Mouse (Mus musculus): ENCODE results near the gene Slc38a1.
"Not testable (repeated sequence)": the region's sequence is repeated elsewhere in the genome, so short reads cannot be mapped to it uniquely, and the experiment has no call there.

Gene Slc38a1

DNA sequence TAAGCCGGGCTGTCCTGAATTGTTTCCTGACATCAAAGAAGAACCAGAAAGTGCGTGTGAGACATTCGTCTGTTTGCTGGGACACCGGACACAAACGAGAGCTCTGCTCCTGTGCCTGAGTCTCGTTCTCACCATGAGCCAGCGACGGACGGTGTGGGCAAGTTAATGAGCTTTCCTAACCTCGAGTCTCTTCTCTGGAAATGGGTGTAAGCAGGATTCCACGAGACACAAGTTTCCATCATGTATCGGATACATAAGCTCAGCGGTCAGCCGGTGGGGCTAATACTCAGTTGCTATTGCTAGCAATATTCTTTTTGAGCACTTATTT, 15.5 kb upstream of the Slc38a1 start:
- no peak for DNase-seq (ENCODE audit: low read depth, low spot score)

DNA sequence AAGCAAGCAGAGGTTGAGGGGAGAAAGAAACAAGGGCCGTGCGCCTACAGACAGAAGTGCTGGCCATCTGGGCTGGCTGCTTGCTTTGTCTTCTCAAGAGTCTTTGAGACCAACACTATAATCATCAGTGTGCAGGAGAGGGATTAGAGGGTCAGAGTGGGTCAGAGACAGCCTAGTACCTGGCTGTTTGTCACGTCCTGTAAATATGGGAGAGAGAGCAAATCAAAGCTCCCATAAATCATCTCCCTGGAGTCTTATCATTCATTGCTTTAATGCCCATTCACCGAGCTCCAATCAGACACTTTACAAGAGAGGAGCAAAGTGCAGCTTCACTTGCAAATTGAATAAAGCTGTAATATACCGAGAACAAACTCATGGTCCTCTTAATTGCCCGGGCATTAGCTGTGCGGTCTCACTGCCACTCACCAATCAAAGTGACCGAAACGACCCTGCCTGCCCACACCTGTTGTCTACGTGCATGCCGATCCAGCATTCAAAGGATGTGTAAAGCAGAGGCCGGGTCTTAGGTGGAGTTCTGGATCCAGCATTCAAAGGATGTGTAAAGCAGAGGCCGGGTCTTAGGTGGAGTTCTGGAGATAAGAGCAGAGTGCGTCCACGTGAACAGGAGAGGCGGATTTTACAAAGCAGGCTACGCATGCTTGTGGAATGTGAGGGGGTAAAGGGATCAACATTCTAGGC, 15.0 kb upstream of the Slc38a1 start:
- DNase-seq (ENCODE audit: low read depth, low spot score) = no peak

DNA sequence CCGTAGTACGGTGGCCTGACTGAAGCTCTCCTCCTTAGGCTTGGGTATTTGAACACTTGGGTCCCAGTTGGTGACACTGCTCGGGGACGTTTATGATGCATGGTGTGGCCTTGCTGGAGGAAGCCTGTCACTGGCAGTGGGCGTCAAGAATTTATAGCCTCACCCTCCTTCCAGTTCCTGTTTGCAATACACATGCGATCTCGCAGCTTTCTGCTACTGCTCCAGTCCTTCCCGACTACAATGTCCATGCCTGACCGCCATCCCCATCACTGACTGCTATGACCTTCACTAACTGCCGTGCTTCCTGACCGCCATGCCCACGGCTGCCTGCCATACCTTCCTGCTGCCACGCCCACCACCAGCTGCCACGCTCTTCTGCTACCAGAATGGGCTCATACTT, 12.8 kb upstream of the Slc38a1 start:
- DNase-seq (ENCODE audit: low read depth, low spot score) = no peak

DNA sequence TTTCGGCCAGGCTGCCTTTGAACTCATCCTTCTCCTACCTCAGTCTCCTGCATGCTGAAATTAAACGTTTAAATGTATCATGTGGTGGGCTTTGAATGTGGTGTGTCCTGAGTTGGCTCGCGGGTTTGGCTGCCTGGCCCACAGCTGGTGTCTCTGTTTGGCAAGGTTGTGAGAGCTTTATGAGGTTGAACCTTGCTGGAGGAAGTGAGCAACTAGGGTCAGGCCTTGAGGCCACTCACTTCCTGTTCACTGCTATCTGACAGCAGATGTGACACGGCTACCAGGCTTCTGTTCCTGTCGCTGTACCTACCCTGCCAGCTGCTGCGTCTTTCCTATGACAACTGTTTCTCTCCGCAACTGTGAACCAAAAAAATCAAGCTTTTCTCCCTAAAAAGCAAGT, 12.0 kb upstream of the Slc38a1 start:
- peak; percentile 32 for DNase-seq (ENCODE audit: low read depth, low spot score)

DNA sequence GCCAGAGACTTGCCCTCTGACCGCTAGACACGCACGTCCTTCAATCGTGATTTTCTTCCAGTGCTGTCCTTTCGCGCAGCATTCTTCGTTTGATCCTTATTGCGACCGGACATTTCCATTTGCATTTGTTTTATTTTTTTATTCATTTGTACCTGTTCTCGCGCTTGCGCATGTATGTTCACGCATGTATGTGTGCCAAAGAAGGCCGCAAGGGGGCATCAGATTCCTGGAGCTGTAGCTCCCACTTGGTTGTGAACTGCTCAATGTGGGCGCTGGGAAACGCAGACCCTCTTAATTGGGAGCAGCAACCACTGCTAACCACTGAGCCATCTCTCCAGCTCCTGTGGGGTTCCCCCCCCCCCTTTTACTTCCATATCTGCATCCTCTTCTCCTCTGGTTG, 10.3 kb upstream of the Slc38a1 start:
- DNase-seq (ENCODE audit: low read depth, low spot score) = no peak

DNA sequence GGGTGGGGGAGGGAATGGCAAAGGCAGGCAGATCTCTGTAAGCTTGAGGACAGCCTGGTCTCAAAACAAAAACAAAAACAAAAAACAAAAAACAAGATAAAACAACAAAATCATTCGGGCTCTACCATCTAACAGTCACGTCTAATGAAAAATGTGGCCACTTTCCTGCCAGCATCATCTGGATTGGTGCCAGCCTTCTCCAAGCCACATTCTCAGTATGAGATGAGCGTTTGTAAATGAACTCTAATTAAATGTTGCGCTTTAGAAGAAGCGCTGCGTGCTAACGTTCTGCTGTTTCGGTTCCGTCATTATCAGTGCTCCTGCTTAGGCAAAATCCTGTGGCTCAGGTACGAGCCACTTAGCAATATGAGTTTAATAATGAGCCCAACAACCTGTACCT, 9.8 kb upstream of the Slc38a1 start:
- no peak for DNase-seq (ENCODE audit: low read depth, low spot score)

DNA sequence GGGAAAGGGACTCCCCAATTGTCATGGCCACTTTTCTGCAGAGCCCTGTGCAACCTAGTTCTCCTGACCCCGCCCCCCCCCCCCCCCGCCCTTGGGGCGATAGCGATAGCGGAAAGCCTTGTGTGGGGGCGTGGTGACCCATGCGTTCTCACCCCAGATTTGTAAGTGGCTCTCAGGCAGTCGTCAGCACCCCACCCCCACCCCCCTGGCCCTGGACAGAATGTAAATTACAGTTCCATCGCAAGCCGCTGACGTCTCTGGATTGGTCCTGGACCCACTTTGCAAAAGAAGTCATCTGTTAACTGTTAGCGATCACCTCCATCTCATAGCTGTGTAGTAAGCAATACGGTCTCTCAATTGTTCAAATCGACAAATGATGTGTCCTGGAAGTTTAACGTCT, 4.7 kb upstream of the Slc38a1 start:
- DNase-seq (ENCODE audit: low read depth, low spot score) = no peak

DNA sequence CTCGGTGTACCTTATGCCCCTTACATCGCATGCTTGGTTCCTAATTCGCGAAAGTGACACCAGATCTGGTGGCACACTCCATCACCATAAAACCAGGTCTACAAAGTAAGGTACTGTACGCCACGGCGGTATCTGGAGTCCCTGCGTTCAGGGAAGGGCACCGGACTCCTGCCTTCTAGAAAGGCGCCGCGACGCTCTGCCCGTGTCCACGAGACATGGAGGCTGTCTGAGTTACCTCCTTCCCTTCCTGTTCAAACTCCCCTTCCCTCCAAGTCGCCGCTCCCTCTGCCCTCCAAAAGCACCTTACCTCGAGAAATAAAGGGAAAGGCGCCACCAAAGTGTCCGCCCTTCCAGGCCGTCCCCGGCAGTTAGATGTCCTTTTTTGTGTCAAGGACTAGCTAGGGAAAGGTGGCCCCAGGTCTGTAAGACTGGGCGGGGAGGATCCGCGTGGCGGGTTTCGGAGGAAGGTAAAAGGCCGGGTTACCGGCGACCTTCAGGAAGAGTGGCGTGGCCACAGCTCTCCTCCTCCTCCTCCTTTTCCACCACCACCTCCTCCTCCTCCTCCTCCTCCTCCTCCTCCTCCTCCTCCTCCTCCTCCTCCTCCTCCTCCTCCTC, 785 bp downstream of the Slc38a1 start:
- no peak for DNase-seq (ENCODE audit: low read depth, low spot score)

DNA sequence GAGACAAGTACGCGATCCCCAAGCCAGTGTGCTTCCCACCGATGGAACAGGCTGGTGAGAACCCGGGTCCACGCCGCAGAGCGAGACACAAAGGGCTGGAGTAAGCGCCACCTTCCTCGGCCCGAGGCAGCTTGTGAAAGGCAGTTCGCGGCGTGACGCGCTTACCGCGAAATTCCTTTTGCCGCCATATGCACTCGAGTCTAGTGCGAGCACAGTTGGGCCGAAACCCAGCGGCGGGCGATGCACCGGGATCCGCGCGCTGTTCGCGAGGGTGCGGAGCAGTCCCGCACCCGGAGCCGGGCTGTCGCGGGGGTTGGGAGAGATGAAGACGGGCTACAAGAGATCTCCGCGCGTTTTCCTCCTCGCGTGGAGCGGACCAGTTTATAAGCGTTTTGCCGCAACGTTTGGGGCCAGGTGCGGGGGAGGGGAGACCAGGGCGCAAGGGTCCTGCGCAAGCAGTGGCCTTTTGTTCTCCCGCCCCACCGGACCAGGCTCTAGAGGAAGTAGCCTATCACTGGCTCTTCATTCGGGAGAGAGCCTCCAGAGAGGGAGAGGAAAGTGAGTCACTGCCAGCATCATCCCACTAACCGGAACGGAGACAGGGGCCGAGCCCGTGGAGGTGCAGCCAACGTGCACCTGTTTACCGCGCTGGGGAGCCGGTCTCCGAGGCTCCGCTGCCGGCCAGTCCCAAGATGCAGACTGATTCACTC, 1.4 kb downstream of the Slc38a1 start:
- no peak for DNase-seq (ENCODE audit: low read depth, low spot score)

DNA sequence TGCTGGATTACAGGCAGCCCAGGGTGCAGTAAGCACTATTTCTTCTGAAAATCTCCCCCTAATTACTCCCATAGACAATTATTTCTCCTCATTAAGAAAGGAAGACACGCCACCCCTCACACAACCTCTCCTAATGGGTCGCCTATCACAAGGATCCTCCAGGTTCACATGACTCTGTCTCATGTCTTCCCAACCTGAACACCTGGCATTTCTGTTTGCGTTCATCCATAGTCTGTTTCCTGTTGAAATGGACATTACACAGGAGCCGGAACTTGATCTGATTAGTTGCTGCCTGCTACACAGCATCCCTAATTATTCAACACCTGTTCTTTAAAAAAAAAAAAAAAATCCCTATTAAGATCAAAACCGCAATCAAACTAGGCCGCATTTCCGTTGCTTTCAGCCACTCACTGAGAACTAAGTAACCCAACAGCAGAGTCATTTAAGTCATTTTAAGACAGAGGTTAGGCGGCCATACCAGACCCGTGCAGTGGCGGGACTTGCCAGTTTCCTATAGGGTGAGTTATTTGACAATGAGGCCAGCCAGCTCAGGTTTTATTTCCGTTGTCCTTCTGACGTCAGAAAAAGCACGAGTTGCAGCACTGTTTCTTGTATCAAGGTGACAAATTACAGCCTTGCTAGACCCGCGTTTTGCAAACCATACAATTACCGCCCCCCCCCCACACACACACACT, 2.3 kb downstream of the Slc38a1 start:
- no peak for DNase-seq (ENCODE audit: low read depth, low spot score)

DNA sequence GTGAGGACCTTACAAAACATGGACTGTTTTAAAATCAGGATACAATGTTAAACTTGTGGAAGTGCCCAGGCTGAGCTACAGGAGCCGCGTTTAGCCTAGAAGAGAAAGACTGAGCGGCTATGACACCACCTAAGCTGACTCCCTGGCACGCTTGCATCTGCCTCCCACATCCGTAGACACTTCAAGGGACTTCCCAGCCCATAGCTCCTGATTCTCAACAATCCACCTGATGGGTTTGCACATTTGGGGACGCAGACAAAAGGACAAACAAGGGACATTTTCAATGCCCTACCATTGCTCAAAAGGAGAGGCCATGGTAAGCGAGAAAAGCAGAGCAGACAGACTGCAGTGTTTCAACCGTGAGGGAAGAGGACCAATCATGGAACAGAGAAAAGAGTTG, 3.1 kb downstream of the Slc38a1 start:
- DNase-seq (ENCODE audit: low read depth, low spot score) = no peak

DNA sequence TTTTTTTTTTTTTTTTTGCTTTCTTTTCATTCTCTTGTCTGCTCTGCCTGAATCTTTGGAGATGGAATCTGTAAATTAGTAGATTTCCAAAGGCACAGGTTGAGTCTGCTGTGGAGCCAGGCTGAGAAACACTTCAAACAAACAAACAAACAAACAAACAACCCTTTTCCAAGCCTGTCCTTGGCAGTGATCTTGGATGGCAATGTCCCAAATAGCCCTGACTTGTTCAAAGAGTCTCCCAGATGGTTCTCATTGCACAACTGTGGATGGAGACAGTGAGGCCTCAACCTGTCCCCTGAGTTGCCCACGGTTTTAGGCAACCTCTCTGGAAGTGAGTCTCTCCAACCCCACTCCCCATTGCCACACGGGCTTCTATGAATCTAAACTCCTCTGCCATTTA, 4.1 kb downstream of the Slc38a1 start:
- no peak for DNase-seq (ENCODE audit: low read depth, low spot score)

DNA sequence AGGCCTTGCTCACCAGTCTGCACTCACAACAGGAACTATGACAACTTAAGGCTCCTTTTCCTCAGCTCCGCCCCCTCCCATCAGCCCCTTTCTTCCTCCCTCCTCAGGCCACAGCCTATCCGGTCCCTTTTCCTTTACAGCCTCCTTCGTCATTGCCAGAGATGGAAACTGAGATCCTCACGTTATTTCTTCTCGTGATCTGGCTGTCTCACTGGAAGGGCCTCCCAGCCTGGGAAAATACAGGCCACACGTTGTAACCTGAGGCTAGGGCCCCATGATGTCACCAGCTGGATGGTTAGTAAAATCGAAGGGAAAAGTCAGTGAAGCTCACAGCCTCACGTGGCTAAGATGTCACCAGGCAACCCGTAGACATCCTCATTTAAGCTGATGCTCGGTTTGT, 4.5 kb downstream of the Slc38a1 start:
- DNase-seq (ENCODE audit: low read depth, low spot score) = no peak

DNA sequence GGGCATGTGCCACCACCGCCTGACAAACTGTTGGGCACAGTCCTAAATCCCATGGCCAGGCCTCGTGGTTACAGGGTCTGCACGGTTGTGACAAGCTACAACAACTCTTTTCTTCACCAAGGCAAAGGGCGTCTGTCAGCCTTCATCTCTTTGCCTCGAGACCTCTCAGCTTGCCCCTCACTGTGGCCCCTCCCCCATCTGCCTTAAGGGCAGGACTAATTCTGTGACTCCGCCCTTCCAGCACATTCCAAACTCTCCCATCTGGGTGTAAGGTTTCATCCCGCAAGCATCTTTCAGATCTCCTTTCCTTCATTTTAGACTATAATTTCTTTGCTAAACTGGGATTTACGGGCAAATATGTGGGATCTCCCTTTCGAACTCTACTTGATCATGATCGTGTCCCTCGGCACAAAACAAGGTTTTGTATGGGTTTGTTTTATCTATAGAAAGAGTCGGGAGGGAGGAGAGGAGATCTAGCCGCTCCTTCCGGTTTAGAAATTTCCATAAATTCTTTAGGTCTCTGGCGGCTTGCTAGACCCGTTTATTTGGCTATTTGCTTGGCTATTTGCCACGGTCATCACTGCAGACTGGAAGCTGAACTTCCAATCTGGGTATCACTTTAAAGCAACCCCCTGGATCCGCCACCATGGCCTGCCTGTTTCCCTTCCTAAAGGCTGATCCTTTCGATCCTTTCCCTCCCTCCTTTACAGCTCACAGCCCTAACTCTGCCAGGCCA, 7.9 kb downstream of the Slc38a1 start:
- no peak for DNase-seq (ENCODE audit: low read depth, low spot score)

DNA sequence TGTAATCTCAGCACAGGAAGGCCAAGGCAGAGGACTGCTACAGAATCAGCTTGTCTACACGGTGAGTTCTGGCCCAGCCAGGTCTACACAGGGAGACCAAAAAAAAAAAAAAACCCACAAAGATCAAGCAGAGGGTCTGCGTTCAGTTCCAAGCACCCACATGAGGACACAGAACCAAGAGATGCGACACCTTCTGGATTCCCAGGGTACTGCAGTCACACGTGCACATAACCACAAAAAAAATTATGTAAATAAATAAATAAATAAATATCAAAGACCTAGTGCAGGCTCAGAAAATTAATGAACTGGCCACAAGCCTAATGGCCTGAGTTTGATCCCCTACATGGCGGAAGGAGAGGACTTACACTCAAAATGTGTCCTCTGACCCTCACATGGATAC, 10.5 kb downstream of the Slc38a1 start:
- no peak for DNase-seq (ENCODE audit: low read depth, low spot score)

DNA sequence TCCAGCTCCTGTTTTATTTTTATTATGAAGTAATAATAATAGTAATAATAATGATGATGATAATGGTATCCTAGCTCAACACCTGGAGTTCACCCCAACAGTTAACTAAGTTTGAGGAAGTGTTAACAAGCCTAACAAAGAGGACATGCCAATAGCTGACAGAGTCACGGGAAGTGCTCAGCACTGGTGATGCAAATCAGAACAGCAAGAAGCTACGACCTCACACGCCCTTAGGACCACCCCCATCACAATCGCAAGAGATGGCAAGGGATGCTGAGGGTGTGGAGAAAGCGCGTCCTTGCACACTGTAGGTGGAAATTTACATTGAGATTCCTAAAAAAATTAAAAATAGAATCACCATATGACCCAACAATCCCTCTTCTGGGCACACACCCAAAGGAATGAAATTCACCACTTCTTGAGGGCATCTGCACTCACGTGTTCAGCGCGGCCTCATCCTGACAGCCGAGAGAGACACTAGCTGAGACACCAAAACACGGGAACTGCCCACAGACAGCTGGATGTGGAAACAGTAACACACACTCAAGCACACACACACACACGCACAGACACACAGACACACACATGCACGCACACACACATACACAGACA, 11.5 kb downstream of the Slc38a1 start:
- DNase-seq (ENCODE audit: low read depth, low spot score) = no peak

DNA sequence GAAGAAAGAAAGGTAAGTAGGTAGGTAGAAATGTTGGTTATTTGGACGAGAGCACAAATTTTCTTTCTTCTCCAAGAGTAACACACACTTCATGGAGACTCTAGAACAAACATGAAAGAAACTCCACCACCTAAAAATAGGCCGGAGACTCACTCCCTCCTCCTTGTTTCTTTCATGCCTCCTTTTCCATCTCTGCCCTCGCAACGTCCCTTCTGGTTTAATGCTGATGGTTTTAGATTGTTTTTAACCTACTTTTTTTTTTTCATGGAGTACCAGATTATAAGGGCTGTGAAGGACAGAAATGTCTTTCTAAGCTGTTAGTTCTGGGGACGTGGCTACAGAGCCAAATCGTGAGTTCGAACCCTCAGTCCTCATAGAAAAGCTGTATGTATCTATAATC, 14.5 kb downstream of the Slc38a1 start:
- DNase-seq (ENCODE audit: low read depth, low spot score) = no peak

DNA sequence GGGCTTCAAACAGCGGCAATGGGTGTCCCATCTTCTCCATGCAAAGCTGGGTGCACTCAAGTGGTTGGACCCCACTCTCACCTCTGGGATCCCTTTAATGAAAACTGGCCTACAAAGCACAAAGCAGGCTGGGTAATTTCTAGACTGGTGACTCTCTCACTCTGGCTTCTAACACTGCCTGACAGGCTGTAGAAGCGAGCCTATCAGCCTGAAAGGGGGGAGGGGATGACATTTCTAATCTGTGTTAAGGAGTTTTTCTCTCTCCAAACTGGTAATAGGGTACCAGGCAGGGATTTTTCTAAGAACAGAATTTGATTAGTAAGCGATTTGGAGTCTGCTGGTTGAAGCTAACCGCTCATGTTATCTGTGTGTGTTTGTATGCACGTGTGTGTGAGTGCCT, 15.8 kb downstream of the Slc38a1 start:
- DNase-seq (ENCODE audit: low read depth, low spot score) = no peak

DNA sequence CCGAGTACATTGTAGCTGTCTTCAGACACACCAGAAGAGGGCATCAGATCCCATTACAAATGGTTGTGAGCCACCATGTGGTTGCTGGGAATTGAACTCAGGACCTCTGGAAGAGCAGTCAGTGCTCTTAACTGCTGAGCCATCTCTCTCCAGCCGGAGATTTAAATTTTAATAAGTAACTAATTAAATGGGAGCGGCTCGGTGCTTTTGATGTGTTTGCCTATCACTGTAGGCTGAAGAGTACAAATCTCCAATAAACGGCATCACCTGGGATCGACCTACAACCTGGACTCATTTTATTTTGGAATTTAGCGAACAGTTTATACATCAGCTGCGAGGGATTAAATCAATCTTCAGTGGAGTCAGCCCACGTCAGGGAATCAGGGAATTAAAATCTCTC, 17.7 kb downstream of the Slc38a1 start:
- DNase-seq (ENCODE audit: low read depth, low spot score) = not testable (repeated sequence)

DNA sequence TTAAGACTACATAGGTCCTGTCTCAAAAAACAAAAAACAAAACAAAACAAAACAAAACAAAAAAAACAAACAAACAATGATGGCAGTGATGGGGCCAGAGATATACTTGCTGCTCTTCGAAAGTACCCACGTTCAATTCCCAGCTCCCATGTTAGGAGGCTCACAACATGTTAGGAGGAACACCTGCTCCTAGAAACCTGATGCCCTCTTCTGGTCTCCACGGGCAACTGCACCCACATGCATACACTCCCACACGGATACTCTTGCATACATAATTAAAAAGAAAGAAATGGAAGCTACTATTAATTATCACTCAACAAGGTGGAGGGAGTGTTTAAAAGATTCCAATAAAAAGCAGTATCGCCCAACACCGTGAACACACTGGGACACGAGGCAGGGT, 20.3 kb downstream of the Slc38a1 start:
- DNase-seq (ENCODE audit: low read depth, low spot score) = no peak

DNA sequence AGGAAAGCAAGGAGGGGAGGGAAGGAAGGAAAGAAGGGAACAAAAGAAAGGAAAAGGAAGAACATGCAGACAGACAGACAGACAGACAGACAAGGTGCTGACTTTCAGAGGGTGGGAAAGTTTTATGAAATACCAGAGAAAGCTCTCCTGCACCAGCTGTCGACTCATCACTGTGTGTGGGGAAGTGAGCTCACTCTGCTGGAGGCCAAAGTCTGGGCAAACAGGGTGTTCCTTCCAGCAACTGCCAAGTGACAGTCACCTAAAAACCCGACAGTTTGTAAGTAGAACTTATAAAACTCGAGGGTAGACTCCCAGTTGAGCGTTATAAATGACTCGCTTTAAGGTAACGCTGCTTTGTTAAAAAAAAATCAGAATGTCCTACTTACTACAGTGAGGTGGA, 21.0 kb downstream of the Slc38a1 start:
- DNase-seq (ENCODE audit: low read depth, low spot score) = no peak

DNA sequence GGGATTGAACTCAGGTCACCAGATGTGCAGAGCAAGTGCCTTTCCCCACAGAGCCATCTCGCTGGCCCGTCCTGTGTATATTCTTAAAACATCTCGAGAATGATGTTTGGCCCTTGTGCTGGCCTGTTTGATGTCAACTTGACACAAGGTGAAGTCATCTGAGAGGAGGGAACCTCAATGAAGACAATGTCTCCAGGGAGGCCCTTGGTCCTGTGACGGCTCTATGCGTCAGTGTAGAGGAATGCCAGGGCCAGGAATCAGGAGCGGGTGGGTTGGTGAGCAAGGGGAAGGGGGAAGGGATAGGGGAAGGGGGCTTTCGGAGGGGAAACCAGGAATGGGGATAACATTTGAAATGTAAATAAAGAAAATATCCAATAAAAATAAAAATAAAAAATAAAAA, 25.2 kb downstream of the Slc38a1 start:
- DNase-seq (ENCODE audit: low read depth, low spot score) = no peak
